Mouse (Mus musculus): Measurements from ENCODE around the gene Elk4. TPM values are rescaled to one million over a fixed set of nuclear protein-coding genes. Genes with fewer than 3 reads are reported as not detected.

Elk4 gene
- polyA plus RNA-seq, 1 experiment from 2014 or later: 13.2 TPM

DNA sequence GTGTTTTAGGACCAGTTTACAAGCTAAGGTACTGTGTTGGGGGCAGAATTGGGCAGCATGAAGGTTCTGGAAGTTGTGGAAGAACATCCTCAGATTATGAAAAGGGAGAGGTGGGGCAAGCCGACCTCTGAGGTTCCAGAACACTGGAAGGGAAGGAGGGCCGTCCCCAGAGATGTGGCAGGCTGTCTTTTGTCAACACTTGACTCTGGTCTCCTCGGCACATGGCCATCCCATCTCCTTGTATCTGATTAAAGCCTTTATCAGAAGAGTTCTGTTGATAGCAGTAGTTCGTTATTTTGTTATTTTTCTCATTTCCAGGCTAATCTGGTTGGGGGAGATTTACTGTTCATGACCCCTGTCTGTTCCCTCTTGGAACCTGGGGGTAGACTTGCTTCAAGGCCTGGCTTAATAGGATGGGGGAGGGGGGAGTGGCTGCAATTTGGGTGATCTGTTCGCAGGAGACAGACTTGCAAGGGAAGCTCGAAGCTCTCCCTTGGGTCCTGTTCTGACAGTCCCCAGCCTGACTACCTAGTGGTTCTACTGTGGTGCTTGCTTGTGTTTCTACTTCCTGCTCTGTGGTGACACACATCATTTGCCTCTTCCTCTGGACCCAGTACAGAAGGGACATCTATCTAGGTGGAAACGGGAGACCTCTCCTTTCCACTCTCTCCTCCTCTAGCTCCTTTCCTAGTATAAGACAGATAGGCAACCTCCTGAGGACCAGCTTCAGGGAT, 52.8 kb downstream of the Elk4 start:
- no peak overlapping the region for H3K4me2 ChIP-seq
- H3K27me3 ChIP-seq: peaks cover under 1% of the 10 kb centered on the region
- H3K4me3 ChIP-seq: no peak overlapping the region
- no peak for ATAC-seq
- H3K36me3 ChIP-seq (ENCODE audit: poor library complexity, severe bottlenecking): no peaks in the 10 kb centered on the region
- no peak overlapping the region for H3K9ac ChIP-seq
- H3K9me3 ChIP-seq (replicated peaks): no peaks in the 10 kb centered on the region
- H3K27ac ChIP-seq: no peak overlapping the region
- 74% methylated on average over 7 of the region's 7 CpGs for WGBS
- peaks cover 6% of the 10 kb centered on the region for H3K4me1 ChIP-seq

DNA sequence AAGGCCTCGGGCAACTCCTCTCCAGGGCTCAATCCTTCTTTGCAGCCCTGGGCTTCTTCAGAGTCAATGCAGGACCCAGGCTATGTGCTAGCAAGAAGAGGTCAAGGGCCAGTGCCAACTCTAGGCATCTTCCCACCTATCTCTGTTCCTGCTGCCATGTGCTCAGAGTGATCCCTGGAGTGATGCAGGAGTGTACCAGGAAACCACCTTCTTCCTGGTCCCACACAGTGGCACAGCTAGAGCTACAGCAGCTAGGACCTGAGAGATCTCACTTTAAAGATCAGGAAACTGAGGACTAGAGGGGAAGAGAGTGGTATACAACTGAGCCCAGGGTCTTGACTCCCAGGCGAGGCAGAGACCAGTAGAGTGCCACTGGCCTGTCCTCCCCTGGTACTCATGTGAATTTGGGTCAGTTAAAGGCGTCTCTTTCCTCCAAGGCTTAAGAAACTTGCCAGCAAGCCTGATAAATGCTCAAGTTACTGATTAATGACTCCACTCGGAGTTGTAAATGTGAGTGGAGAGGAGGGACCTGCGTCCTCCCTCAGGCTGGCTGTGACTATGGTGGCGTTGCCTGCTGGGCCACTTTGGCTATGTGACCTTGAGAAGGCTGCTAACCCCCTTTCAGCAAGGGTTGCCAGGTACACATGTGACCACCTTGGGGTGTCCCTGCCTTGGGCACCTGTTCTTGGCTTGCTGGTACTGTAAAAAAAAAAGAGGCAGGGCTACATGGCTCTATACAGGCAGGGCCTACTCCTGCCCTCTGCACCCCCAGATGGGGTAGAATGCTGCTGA, 54.5 kb downstream of the Elk4 start:
- H3K27me3 ChIP-seq: peaks cover 18% of the 10 kb centered on the region
- peaks cover under 1% of the 10 kb centered on the region for H3K4me1 ChIP-seq
- H3K27ac ChIP-seq: no peak overlapping the region
- 77% methylated on average over 6 of the region's 6 CpGs for WGBS
- no peak overlapping the region for H3K9ac ChIP-seq
- H3K36me3 ChIP-seq (ENCODE audit: poor library complexity, severe bottlenecking): no peaks in the 10 kb centered on the region
- H3K4me3 ChIP-seq: no peak overlapping the region
- H3K9me3 ChIP-seq (replicated peaks): no peaks in the 10 kb centered on the region
- no peak overlapping the region for H3K4me2 ChIP-seq
- no peak for ATAC-seq

DNA sequence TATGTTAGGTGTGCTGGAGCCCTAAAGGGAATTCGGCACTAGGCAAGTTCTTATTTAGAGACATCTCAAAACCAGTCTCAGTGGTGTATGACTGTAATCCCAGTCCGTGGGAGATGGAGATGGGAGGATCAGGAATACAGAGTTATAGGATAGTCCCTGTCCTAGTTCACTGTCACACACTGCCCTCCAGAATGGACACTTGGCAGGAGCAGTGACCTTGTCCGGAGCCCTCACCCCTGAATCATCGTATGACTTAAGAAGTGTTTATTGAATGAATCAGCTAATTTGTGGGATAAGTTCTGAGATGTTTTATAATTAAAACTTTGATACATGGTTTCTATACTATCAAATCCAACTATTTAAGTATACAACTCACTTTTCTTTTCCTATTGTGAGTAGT, 55.7 kb downstream of the Elk4 start:
- no peak overlapping the region for H3K4me2 ChIP-seq
- H3K9ac ChIP-seq: no peak overlapping the region
- no peak overlapping the region for H3K4me3 ChIP-seq
- H3K27ac ChIP-seq: no peak overlapping the region
- no peaks in the 10 kb centered on the region for H3K9me3 ChIP-seq (replicated peaks)
- H3K36me3 ChIP-seq (ENCODE audit: poor library complexity, severe bottlenecking): no peaks in the 10 kb centered on the region
- H3K27me3 ChIP-seq: peaks cover 30% of the 10 kb centered on the region
- 89% methylated on average over 4 of the region's 4 CpGs for WGBS
- no peak for ATAC-seq
- peaks cover 12% of the 10 kb centered on the region for H3K4me1 ChIP-seq

DNA sequence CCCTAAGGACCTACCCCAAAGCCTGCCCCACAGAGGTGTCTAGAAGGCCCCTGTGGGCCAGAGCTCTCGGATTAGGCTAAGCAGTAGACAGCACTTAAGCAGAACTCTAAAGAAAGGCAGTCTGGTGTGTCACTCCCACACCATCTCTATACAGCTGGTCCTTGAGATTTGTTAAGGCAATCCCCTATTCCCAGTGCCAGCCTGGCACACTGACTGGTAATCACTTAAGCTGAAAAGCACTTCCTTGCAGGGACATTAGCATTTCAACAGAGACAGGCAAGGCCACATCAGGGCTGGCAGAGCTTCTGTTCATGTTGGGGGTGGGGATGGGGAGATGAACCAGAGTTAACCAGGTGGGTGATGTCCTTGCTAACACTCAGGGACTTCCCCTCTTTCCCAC, 57.6 kb downstream of the Elk4 start:
- ATAC-seq: 0 out of 2 replicates have a peak, but pooled peaks have one; percentile 50
- Histone ChIP-seq H3K27ac (no peak overlapping the region), H3K9me3 (replicated peaks) (no peaks in the 10 kb centered on the region), H3K9ac (no peak overlapping the region), H3K4me1 (peaks cover 12% of the 10 kb centered on the region), H3K4me2 (no peak overlapping the region), H3K36me3 (ENCODE audit: poor library complexity, severe bottlenecking) (no peaks in the 10 kb centered on the region), H3K27me3 (peaks cover 46% of the 10 kb centered on the region), H3K4me3 (no peak overlapping the region)
- 33% methylated on average over 1 of the region's 1 CpGs for WGBS

DNA sequence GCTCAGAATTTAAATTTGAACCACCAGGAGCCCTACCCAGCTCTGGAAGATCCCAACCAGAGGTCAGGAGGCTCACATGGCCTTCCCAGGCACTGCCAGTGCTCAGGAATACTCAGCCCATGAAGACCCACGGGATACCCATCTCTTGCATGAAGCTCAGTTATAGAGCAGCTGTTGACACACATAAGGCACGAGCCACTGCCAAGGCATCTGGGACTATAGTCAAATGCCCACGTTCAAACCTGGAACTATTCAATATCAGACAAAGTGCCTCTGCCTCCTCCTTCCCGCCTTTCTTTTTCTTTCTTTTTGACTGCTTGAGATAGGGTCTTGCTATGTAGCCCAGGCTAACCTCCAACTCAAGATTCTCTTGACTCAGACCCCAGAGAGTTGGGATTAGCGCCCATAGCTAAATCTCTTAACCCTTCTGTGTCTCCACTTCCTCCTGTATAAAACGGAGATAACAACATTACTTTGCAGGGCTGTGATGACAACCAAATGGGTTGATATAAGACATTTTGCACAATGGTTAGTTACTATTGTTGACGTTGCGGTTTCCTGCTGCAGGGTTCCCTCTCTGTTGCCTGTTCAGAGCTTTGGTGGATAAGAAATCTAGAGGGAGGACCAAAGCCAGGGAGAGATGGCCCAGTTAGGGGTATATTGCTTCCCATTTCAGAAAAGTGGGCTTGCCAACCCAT, 58.2 kb downstream of the Elk4 start:
- Histone ChIP-seq H3K4me3 (no peak overlapping the region), H3K9me3 (replicated peaks) (no peaks in the 10 kb centered on the region), H3K36me3 (ENCODE audit: poor library complexity, severe bottlenecking) (no peaks in the 10 kb centered on the region), H3K9ac (no peak overlapping the region), H3K27ac (no peak overlapping the region), H3K4me2 (no peak overlapping the region), H3K27me3 (peaks cover 48% of the 10 kb centered on the region), H3K4me1 (peaks cover 12% of the 10 kb centered on the region)
- WGBS: 79% methylated on average over 8 of the region's 8 CpGs
- no peak for ATAC-seq

DNA sequence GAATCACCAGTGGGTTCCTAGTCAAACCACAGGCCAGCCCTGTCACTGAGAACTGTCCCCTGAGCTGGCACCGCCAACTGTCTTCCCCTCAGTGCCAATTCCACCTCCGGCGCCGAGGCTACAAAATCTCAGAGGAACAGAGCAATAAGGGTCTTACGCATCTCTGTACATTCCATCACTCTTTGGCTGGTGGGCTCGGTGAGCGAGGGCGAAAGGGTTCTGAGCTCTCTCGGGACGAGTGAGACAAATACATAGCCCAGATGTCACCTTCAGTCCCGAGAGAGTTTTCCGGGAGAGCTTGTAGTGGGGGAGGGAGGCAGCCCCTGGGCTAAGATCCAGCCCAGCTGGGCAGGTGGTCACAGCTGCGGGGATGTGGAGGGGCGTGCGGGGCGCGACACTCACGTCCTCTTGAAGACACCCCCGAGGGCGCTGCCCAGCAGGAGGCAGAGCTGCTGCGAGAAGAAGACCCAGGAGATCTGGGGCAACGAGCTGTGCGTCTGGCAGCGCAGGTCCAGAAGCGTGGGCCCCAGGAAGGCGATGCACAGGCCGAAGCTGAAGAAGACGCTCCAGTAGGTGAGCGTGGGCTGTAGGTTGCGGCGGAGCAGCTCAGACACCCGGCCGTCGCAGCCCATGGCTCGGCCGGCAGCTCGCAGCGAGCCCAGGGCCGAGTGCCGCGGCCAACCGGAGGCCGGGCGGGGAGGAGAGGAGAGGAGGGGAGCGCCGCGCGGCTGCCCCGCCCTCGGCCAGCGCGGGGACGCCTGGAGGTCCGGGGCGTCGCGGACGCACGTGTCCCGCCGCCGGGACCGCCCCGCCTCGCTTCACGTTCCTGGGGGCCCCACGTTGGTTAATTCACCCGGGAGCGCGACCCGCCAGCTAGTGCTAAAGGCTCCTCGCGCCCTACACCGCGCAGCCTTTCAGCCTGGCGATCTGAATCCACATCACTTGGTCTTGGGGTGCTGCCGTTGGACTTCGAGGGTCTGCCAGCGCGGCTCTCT, 60.2 kb downstream of the Elk4 start, which contains the start of gene Mfsd4a:
Gene Mfsd4a, minus strand, starts transcription at position 802 of the 995 bp plus-strand sequence.
- 5% methylated on average over 43 of the region's 80 CpGs for WGBS
- no peak within 1 kb of the TSS for H3K27ac ChIP-seq
- no peaks in the 10 kb centered on the region for H3K36me3 ChIP-seq (ENCODE audit: poor library complexity, severe bottlenecking)
- ATAC-seq: peak; percentile 82
- peak within 1 kb of the TSS; percentile 65 for H3K9ac ChIP-seq
- H3K4me1 ChIP-seq: peaks cover 12% of the 10 kb centered on the region
- peak within 1 kb of the TSS; percentile 48 for H3K4me3 ChIP-seq
- no peaks in the 10 kb centered on the region for H3K9me3 ChIP-seq (replicated peaks)
- H3K4me2 ChIP-seq: peak within 1 kb of the TSS; percentile 88
- peaks cover 48% of the 10 kb centered on the region for H3K27me3 ChIP-seq

DNA sequence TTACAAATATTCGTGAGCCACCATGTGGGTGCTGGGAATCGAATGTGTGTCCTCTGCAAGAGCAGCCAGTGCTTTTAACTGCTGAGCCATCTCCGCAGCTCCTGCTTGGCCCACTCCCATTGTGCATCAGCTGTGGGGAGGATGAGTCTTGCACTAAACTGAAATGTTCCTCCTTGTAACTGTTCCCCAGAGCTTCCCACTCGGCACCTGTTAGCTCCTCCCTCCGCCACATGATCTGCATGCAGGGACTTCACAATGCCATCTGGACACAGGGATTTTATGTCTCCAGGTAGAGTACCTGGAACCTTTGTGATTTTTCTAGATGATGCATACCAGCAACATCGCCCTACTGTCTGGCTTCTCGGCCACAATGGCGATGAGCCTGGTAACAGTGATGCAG, 62.0 kb downstream of the Elk4 start:
- WGBS: 84% methylated on average over 8 of the region's 8 CpGs
- ATAC-seq: no peak

DNA sequence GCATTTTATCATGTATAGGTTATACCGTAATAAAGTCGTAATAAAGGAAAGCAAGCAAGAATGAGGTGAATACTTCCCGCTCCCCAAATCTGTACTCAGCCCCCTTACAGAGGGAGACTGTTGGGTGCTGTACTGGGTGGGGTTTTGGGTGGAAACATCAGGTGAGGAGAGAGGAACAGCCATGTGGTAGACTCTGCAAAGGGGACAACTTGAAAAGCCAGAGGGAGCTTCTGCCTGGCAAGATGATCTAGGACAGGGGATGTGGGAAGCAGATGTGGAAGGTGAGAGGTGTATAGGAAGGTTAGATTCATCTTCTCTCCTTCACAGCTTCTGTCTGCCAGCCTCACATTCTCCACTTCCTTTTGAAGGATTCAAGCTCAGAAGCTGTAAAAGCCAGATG, 63.3 kb downstream of the Elk4 start:
- Histone ChIP-seq H3K4me3 (no peak overlapping the region), H3K27ac (no peak overlapping the region), H3K27me3 (peaks cover 43% of the 10 kb centered on the region), H3K4me1 (peaks cover 12% of the 10 kb centered on the region), H3K36me3 (ENCODE audit: poor library complexity, severe bottlenecking) (no peaks in the 10 kb centered on the region), H3K9me3 (replicated peaks) (no peaks in the 10 kb centered on the region), H3K4me2 (no peak overlapping the region), H3K9ac (no peak overlapping the region)
- WGBS: 97% methylated on average over 3 of the region's 3 CpGs
- ATAC-seq: no peak

More for the DNA sequence above, 62.0 kb downstream of the Elk4 start:
- Histone ChIP-seq H3K4me1 (peaks cover 12% of the 10 kb centered on the region), H3K27me3 (peaks cover 48% of the 10 kb centered on the region), H3K27ac (no peak overlapping the region), H3K9me3 (replicated peaks) (no peaks in the 10 kb centered on the region), H3K9ac (no peak overlapping the region), H3K36me3 (ENCODE audit: poor library complexity, severe bottlenecking) (no peaks in the 10 kb centered on the region), H3K4me2 (no peak overlapping the region), H3K4me3 (no peak overlapping the region)

DNA sequence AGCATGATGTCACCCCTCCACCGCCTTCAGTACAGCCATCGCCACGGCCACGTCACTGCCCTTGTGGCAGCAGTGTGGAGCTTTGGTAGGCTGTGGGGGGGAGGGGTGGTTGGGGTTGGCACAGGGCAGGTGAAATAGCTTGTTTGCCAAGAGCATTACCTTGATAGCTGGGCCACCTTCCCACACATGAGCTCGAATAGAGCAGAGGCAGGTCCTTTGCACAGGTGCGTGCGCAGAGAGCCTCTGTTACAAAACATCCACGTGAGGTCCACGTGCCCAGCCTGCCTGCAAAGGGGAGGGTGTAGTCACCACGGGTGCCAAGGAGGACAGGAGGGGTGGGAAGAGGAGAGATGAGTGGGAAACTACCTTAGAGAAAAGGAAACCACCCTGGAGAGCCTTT, 68.2 kb downstream of the Elk4 start:
- no peaks in the 10 kb centered on the region for H3K36me3 ChIP-seq (ENCODE audit: poor library complexity, severe bottlenecking)
- H3K27me3 ChIP-seq: no peaks in the 10 kb centered on the region
- H3K9ac ChIP-seq: no peak overlapping the region
- H3K27ac ChIP-seq: no peak overlapping the region
- 86% methylated on average over 10 of the region's 10 CpGs for WGBS
- no peak overlapping the region for H3K4me3 ChIP-seq
- ATAC-seq: no peak
- no peaks in the 10 kb centered on the region for H3K9me3 ChIP-seq (replicated peaks)
- H3K4me2 ChIP-seq: no peak overlapping the region
- no peaks in the 10 kb centered on the region for H3K4me1 ChIP-seq

DNA sequence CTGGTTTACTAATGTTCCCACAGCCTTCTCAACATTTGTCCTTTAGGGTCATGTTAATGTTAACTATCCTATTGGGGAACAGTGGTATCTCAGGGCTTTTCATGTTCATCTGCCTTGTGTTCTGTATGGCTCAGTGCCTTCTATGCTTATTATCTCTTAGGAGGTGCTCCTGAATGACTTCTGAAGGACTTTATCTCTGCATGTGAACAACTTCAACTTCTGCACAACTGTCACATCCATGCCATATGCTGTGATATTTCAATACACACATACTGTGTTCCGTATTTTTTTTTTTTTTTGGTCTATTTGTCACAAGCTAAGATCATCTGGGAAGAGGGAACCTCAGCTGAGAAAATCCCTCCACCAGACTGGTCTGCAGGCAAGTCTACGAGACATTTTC, 71.0 kb downstream of the Elk4 start:
- no peak overlapping the region for H3K27ac ChIP-seq
- no peak overlapping the region for H3K4me2 ChIP-seq

More for the DNA sequence above, 71.0 kb downstream of the Elk4 start:
- Histone ChIP-seq H3K9me3 (replicated peaks) (no peaks in the 10 kb centered on the region), H3K36me3 (ENCODE audit: poor library complexity, severe bottlenecking) (no peaks in the 10 kb centered on the region), H3K4me1 (no peaks in the 10 kb centered on the region), H3K4me3 (no peak overlapping the region), H3K27me3 (no peaks in the 10 kb centered on the region), H3K9ac (no peak overlapping the region)
- WGBS: 93% methylated on average over 2 of the region's 2 CpGs
- no peak for ATAC-seq
